ENCODE assay signal across 16 mouse cellular contexts in the genomic region with DNA sequence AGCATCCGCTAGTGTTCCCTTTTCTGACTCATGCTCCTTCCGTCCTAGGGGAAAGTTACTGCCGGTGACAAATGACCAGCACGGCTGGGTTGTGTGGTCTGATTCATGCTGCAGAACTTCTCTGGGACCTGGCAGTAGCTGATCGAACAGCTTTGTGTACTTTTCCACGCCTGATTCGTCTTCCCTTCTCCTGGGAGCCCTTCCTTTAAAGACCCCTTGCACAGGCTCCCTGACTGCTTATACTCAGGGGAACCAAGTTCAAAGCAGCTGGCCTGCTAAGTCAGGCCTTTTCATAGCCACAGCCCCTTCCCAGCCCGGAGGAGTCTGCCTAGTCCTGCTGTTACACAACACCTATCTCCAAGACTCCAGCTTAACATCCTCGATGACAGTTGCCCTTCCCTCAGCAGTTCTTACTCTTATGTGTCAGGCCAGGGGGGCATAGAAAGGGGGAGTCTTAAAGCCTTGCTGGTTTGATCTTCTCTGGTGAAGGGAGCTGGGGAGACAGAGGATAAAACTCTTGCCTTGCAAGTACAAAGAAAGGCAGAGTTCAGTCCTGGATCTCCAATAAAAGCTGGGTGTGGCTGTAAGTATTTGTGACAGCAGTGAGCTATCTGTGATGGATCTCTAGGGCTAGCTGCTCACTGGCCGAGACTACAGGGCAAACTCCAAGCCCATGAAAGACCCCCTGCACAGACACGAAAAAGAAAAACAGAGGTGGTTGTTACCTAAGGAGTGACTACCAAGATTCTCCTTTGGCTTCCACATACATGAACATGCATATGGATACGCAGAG. TPM values are rescaled to one million over a fixed set of nuclear protein-coding genes. Genes with fewer than 3 reads are reported as not detected.
A peak's percentile ranks its signal among the peaks of the same experiment; 100 is the strongest.
DNase-seq lines count a peak whose midpoint lies in the region; ATAC-seq and TF ChIP-seq lines count a peak whose summit lies in the region.
"Had no signal": no experiment of that assay in that cellular context is flagged by ENCODE, and none has a peak within 500 bp of the region (broad histone marks: within the 10 kb centered on the region; RNA-seq: fewer than 3 reads in every experiment).

No protein-coding gene starts in this region.

- 43% methylated on average over 12 of the region's 12 CpGs for WGBS in intestine, embryonic 14.5 days
- WGBS in intestine, postnatal 0 days, result 33% methylated on average over 12 of the region's 12 CpGs
- 36% methylated on average over 12 of the region's 12 CpGs for WGBS in intestine, embryonic 16.5 days

- 0 out of 2 replicates have a peak, but pooled peaks have one; percentile 27 for ATAC-seq in intestine, embryonic 14.5 days (replicated peaks; ENCODE audit: low FRiP score, low TSS enrichment, low read depth)
- ATAC-seq in intestine, postnatal 0 days, result no peak
- peak; percentile 80 for ATAC-seq in intestine, embryonic 16.5 days
- no peak for ATAC-seq in granulocyte monocyte progenitor cell, adult 5-6 weeks (replicated peaks; ENCODE audit: poor library complexity, severe bottlenecking)
- ATAC-seq: inflammation-experienced regulatory T-cells, adult 6 months had no signal

- no peaks in the 10 kb centered on the region for H3K36me3 ChIP-seq in intestine, embryonic 14.5 days (ENCODE audit: control insufficient read depth, insufficient read depth, low read length)
- H3K36me3 ChIP-seq in intestine, postnatal 0 days (ENCODE audit: control insufficient read depth, insufficient read depth), result no peaks in the 10 kb centered on the region
- H3K36me3 ChIP-seq in intestine, embryonic 16.5 days (ENCODE audit: control insufficient read depth, insufficient read depth, low read length), result no peaks in the 10 kb centered on the region
- H3K36me3 ChIP-seq: heart, embryonic 15.5 days; limb, embryonic 13.5 days had no signal

- no peak overlapping the region for H3K9ac ChIP-seq in intestine, embryonic 14.5 days (ENCODE audit: low read length)
- no peak overlapping the region for H3K9ac ChIP-seq in intestine, postnatal 0 days (ENCODE audit: low read depth, low read length)
- H3K9ac ChIP-seq in intestine, embryonic 16.5 days (ENCODE audit: low read depth, low read length), result no peak overlapping the region
- H3K9ac ChIP-seq: heart, embryonic 15.5 days; limb, embryonic 13.5 days; lung, embryonic 14.5 days had no signal

- H3K4me3 ChIP-seq in intestine, embryonic 14.5 days (ENCODE audit: low read depth, low read length), result no peak overlapping the region
- H3K4me3 ChIP-seq in intestine, postnatal 0 days (ENCODE audit: low read depth, low read length), result no peak overlapping the region
- H3K4me3 ChIP-seq in intestine, embryonic 16.5 days (ENCODE audit: low read length), result no peak overlapping the region
- H3K4me3 ChIP-seq: heart, embryonic 15.5 days; limb, embryonic 13.5 days; megakaryocyte, embryonic 14.5 days had no signal

- H3K27ac ChIP-seq in intestine, embryonic 14.5 days (ENCODE audit: low read depth), result peak overlapping the region; percentile 38
- H3K27ac ChIP-seq in intestine, postnatal 0 days (ENCODE audit: low read depth, low read length), result no peak overlapping the region
- 0 out of 2 replicates have a peak overlapping the region, but pooled peaks have one; percentile 36 for H3K27ac ChIP-seq in intestine, embryonic 16.5 days (ENCODE audit: low read length)
- H3K27ac ChIP-seq: heart, embryonic 15.5 days; limb, embryonic 13.5 days had no signal

- peak; percentile 57 for DNase-seq in intestine, embryonic 14.5 days (ENCODE audit: low spot score)
- peak; percentile 29 for DNase-seq in Muller cell, postnatal 12 days (ENCODE audit: inconsistent ontology term)
- DNase-seq in adrenal gland, postnatal 14 days, result peak; percentile 70
- no peak for DNase-seq in cerebellum, adult 9-11 months
- DNase-seq in lung, adult 18-20 months, result no peak
- DNase-seq: cerebellum, adult 2 months; layer of hippocampus, postnatal 36 days; lung, embryonic 14.5 days had no signal

- no peaks in the 10 kb centered on the region for H3K9me3 ChIP-seq in intestine, embryonic 14.5 days (ENCODE audit: control insufficient read depth, low read length)
- H3K9me3 ChIP-seq in intestine, postnatal 0 days (ENCODE audit: control insufficient read depth), result no peaks in the 10 kb centered on the region
- H3K9me3 ChIP-seq in intestine, embryonic 16.5 days (ENCODE audit: control insufficient read depth, low read length), result no peaks in the 10 kb centered on the region
- H3K9me3 ChIP-seq: heart, embryonic 15.5 days; limb, embryonic 13.5 days; megakaryocyte, embryonic 14.5 days had no signal

- H3K27me3 ChIP-seq in intestine, embryonic 14.5 days (replicated peaks; ENCODE audit: control insufficient read depth, insufficient read depth, low read length), result no peaks in the 10 kb centered on the region
- H3K27me3 ChIP-seq in intestine, postnatal 0 days (replicated peaks; ENCODE audit: control insufficient read depth, insufficient read depth, low read length), result no peaks in the 10 kb centered on the region
- no peaks in the 10 kb centered on the region for H3K27me3 ChIP-seq in intestine, embryonic 16.5 days (replicated peaks; ENCODE audit: control insufficient read depth, insufficient read depth, low read length)
- H3K27me3 ChIP-seq: CH12.LX; heart, embryonic 15.5 days; limb, embryonic 13.5 days; megakaryocyte, embryonic 14.5 days had no signal

- H3K4me2 ChIP-seq in intestine, embryonic 14.5 days (ENCODE audit: low read length), result no peak overlapping the region
- H3K4me2 ChIP-seq in intestine, postnatal 0 days (replicated peaks; ENCODE audit: low read depth), result no peak overlapping the region
- H3K4me2 ChIP-seq in intestine, embryonic 16.5 days (ENCODE audit: low read depth, low read length), result no peak overlapping the region
- H3K4me2 ChIP-seq: heart, embryonic 15.5 days; limb, embryonic 13.5 days; lung, embryonic 14.5 days had no signal

- no peaks in the 10 kb centered on the region for H3K4me1 ChIP-seq in intestine, embryonic 14.5 days (replicated peaks; ENCODE audit: control insufficient read depth, insufficient read depth, low read length)
- no peaks in the 10 kb centered on the region for H3K4me1 ChIP-seq in intestine, postnatal 0 days (replicated peaks; ENCODE audit: control insufficient read depth, insufficient read depth, low read length)
- H3K4me1 ChIP-seq in intestine, embryonic 16.5 days (ENCODE audit: control insufficient read depth, insufficient read depth, low read length), result no peaks in the 10 kb centered on the region; the same call in 1 of the 2 replicates
- H3K4me1 ChIP-seq: heart, embryonic 15.5 days; limb, embryonic 13.5 days; megakaryocyte, embryonic 14.5 days had no signal

- TF ChIP-seq CTCF in intestine, postnatal 0 days (IDR thresholded peaks at IDR 0.05; ENCODE audit: low read depth), result no peak

RNA-seq across cellular contexts. Expression of a gene that starts 39.3 kb away (rescaled TPM):
- 83.6 and 96.5 TPM in 2 replicates for polyA plus RNA-seq in intestine, embryonic 14.5 days (2014; fragmentation: Nextera tagmentation; extraction: Ambion mirVana)
- 124 and 130 TPM in 2 replicates for polyA plus RNA-seq in intestine, postnatal 0 days (2015; fragmentation: Nextera tagmentation; extraction: Ambion mirVana)
- total RNA-seq in adrenal gland, postnatal 14 days (2021), result 66.7 and 81.4 TPM in 2 replicates
- 80.5 and 86.7 TPM in 2 replicates for polyA plus RNA-seq in intestine, embryonic 16.5 days (2015; fragmentation: Nextera tagmentation; extraction: Ambion mirVana)
- total RNA-seq in granulocyte monocyte progenitor cell, adult 5-6 weeks (2014; fragmentation: Nextera tagmentation), result 128 and 157 TPM in 2 replicates
- 87.6 and 117 TPM in 2 replicates for total RNA-seq in granulocyte monocyte progenitor cell, adult 5-6 weeks (2017)

Comparison
In these comparisons a context has a peak if more than half of its experiments do, and no peak if none do; other contexts are left out.
1. ATAC-seq: peak in intestine, embryonic 14.5 days (single experiment) and intestine, embryonic 16.5 days (single experiment); none in intestine, postnatal 0 days (single experiment) and granulocyte monocyte progenitor cell, adult 5-6 weeks (single experiment).
2. DNase-seq: peak in intestine, embryonic 14.5 days (single experiment), Muller cell, postnatal 12 days (single experiment) and adrenal gland, postnatal 14 days (single experiment); none in cerebellum, adult 9-11 months (single experiment) and lung, adult 18-20 months (0 of 2).